Mouse (Mus musculus): ENCODE measurements around the gene Zfp382.
A peak's percentile ranks its signal among the peaks of the same experiment; 100 is the strongest.
"Not testable (repeated sequence)": the region's sequence is repeated elsewhere in the genome, so short reads cannot be mapped to it uniquely, and the experiment has no call there.

Zfp382 gene

GRCm38 (mm10) chr7:30147011-30147410, 25.3 kb downstream of the Zfp382 start:
- DNase-seq (ENCODE audit: low read depth, low spot score), result no peak

DNA sequence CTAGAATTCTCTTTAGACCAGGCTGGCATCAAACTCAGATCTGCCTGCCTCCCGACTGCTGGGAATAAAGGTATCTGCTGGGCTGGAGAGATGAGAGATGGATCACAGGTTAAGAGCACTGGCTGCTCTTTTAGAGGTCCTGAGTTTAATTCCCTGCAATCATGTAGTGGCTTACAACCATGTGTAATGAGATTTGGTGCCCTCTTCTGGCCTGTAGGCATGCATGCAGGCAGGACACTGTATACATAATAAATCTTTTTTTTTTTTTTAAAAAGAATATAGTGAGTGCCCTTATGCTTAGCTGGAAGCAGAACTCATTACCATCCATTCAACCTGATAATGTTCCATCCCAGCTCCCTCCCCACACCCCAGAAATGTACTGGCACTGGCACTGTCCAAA, 32.3 kb downstream of the Zfp382 start:
- DNase-seq (ENCODE audit: low read depth, low spot score), result no peak

DNA sequence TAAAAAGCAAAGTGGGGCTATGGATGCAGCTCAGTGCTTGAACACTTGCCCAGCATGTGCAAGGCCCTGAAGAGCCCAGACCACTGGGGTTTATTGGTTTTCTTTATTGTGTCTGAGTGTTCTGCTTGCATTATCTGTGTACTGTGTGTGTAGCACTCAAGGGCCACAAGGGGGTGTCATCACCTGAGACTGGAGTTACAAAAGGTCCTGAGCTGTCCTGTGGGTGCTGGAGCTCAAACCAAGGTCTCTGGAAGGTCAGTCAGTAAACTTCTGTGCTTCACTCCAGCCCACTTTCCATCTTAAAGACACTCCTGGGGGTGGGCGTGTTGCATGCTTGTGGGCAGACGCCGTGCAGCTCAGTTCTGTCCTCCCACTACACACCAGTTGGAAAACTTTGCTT, 33.8 kb downstream of the Zfp382 start:
- no peak for DNase-seq (ENCODE audit: low read depth, low spot score)

DNA sequence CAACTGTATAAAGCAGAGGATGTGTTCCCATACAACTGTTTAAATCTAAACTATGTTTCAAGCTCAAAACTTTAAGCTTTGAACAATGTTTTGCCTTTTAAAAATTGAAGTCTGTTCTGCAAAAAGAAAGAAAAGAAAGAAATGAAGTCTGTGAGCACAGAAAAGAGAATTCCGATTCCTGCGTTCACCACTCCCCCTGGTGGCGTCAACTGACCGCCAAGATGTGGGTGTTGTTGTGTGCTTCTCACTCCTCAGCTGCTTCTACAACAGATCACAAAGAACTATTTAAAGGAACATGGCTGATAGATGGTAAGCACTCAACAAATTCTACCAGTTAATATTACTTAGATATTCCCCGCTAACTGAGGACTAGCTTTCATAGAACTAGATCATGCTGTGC, 41.4 kb downstream of the Zfp382 start:
- peak; percentile 24 for DNase-seq (ENCODE audit: low read depth, low spot score)

GRCm38 (mm10) chr7:30164745-30165144, 43.0 kb downstream of the Zfp382 start:
- no peak for DNase-seq (ENCODE audit: low read depth, low spot score)

DNA sequence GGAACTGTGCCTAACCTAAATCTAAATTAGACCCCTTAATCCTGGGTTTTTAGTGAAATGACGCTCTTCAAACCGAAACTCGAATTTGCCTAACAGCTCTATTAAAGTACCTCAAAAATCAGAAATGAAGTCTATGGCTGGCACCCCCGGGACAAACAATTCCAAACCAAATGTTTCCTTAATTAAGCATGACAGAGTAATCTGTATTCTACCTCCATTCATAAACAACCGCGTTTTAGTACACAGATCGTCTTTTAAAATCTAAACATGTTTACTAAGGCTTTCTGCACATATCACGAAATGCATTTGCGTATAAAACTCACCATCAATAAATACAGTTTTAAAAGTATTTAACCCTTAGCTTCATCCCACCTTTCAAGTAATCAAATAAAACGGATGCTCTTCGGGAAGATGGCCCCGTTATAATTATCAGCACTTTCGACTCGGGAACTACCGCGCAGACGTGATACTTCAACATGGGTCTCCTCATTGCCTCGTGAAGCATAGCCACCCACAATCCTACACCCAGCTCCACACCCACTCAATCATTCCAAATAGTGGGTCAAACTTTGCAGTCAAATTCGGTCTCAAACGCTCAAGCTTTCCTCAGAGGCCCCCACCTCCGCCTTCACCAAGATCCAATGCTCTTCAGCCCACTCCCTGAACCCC, 47.3 kb downstream of the Zfp382 start:
- peak; percentile 61 for DNase-seq (ENCODE audit: low read depth, low spot score)

- DNase-seq (ENCODE audit: low read depth, low spot score), result peak; percentile 99
Measured at GRCm38 (mm10) chr7:30169583-30170282, 48.0 kb downstream of the Zfp382 start, which contains the start of gene Zfp146. TSS of gene Zfp146 (minus strand) at chr7:30169750.

GRCm38 (mm10) chr7:30170283-30170951, 48.7 kb downstream of the Zfp382 start:
- DNase-seq (ENCODE audit: low read depth, low spot score), result no peak

- no peak for DNase-seq (ENCODE audit: low read depth, low spot score)
Measured at GRCm38 (mm10) chr7:30176474-30176873, 54.7 kb downstream of the Zfp382 start.

DNA sequence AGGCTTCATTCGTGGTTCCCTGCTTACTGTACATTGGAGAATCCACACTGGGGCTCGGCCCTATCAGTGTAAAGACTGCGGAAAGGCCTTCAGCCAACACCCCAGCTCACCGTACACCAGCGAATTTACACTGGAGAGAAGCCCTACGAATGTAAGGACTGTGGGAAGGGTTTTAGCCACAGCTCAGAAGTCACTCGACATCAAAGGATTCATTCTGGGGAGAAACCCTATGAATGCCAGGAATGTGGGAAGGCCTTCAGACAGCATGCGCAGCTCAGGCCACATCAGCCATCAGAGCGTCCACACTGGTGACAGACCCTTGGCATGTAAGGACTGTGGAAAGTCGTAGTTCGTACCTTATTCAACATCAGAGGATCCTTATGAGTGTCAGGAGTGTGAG, 56.5 kb downstream of the Zfp382 start:
- no peak for DNase-seq (ENCODE audit: low read depth, low spot score)

- peak; percentile 93 for DNase-seq (ENCODE audit: low read depth, low spot score)
Measured at GRCm38 (mm10) chr7:30181308-30181707, 59.6 kb downstream of the Zfp382 start.

DNA sequence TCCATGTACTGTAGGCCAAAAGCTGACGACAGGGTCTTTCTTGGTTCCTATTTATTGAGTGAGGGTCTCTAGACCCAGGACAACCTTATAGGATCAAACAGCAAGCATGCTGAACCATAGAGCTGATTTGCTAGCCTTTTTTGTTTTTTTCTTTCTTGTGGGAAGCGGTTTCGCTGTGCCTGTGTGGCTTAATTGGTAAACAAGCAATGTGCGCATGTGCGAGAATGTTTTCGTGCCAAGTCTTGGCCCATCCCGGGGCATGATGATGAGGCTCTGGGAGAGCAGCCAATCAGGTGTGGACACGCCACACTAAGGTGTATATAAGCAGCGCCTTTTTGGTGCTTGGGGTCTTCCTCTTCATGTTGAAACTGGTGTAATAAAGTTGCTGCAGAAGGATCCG, 60.2 kb downstream of the Zfp382 start:
- DNase-seq (ENCODE audit: low read depth, low spot score), result not testable (repeated sequence)

DNA sequence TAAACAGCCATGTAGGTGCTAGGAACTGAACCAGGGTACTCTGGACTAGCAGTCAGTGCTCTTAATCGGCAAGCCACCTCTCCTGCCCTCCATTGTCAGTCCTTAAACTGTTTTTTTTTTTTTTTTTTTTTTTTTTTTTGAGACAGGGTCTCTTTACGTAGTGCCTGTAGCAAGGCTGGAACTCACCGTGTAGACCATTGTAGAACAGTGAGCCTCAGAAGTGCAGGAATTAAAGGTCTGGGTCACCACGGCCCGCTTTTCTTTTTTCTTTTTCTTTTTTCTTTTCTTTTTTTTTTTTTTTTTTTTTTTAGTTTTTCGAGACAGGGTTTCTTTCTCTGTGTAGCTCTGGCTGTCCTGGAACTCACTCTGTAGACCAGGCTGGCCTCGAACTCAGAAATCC, 61.4 kb downstream of the Zfp382 start:
- DNase-seq (ENCODE audit: low read depth, low spot score), result not testable (repeated sequence)

GRCm38 (mm10) chr7:30183879-30184289, 62.1 kb downstream of the Zfp382 start, which contains the start of gene Cox7a1:
TSS of gene Cox7a1 (plus strand) at chr7:30184144.
- peak; percentile 83 for DNase-seq (ENCODE audit: low read depth, low spot score)
